Mouse (Mus musculus) hematopoietic multipotent progenitor cell, adult 10-12 weeks (in vitro differentiated cells): Measurements from ENCODE around the gene Jmy. TPM values are rescaled to one million over a fixed set of nuclear protein-coding genes. Genes with fewer than 3 reads are reported as not detected.

ENCODE experiments used
- polyA plus RNA-seq: library from polyadenylated mRNA; stranded (reverse); fragments of >175 nt; gene quantifications from 2 replicates; pipeline ENCODE4 v1.2.3, GENCODE M21; 2012; ENCODE audit warnings: low replicate concordance

Jmy gene
- 8.4 and 19.8 TPM in 2 replicates for polyA plus RNA-seq

GRCm38 (mm10) chr13:93499167-93499972 lies at the start of gene Jmy:
Gene Jmy (minus strand): TSS chr13:93499808.

Other genes starting within 250 kb of the Jmy start
- 4.2 and 7.8 TPM in 2 replicates for gene Homer1, start 200.2 kb downstream of the Jmy start, polyA plus RNA-seq
- gene Bhmt, start 138.2 kb upstream of the Jmy start, polyA plus RNA-seq = not detected in 2 replicates
- not detected in 2 replicates for gene Bhmt2, start 174.5 kb upstream of the Jmy start, polyA plus RNA-seq
- not detected in 2 replicates for gene Dmgdh, start 174.6 kb upstream of the Jmy start, polyA plus RNA-seq